Mouse (Mus musculus) heart, adult 8-10 months (tissue): ENCODE measurements around the gene Eapp. TPM values are rescaled to one million over a fixed set of nuclear protein-coding genes. Genes with fewer than 3 reads are reported as not detected.
"Not testable (repeated sequence)": the region's sequence is repeated elsewhere in the genome, so short reads cannot be mapped to it uniquely, and the experiment has no call there.

Source experiments
- DNase-seq: peaks from one replicate; pipeline ENCODE4 v3.0.0; 2022; ENCODE audit warnings: low spot score
- total RNA-seq, 4 experiments: library from RNA; stranded (reverse); gene quantifications; 2 replicates each; pipeline ENCODE4 v1.2.4; 2022

The Eapp gene
- total RNA-seq, 4 experiments from 2014 or later = 21.0 to 23.1 (median 21.7) TPM

DNA sequence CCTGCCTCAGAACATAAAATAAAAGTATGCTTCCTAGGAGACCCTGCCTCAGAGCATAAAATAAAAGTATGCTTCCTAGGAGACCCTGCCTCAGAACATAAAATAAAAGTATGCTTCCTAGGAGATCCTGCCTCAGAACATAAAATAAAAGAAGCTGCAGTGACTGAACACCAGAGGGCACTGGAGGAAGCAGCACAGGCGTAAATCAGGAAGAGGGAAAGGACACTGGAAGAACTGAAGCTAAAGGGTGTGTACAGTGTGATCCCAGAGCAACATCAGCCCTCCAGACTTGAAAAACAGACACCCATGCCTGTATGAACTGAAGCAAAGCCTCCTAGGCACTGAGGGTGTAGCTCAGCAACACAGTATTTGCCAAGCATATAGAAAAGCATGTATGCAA is 12.5 kb downstream of the Eapp start:
- no peak for DNase-seq

DNA sequence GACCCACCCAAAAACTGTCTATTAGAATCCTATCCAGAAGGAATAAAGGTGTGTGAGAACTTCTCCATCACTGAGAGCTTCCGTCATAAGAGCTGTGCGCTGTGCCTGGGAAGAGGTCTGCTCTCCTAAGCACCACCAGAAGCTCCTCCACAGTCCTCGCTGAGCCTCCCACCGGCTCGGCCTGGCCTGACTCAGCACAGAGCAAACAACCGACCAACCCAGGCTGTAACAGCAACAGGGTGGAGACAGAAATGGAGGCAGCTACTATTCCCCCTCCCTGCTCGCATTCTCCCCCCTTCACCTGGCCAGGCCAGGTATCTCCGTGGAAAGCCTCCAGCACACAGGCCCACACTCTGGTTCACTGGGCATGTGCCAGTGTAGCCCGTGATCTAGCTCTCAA is 19.0 kb downstream of the Eapp start:
- no peak for DNase-seq

- no peak for DNase-seq
Observed at GRCm38 (mm10) chr12:54675396-54675795, 20.3 kb downstream of the Eapp start.

DNA sequence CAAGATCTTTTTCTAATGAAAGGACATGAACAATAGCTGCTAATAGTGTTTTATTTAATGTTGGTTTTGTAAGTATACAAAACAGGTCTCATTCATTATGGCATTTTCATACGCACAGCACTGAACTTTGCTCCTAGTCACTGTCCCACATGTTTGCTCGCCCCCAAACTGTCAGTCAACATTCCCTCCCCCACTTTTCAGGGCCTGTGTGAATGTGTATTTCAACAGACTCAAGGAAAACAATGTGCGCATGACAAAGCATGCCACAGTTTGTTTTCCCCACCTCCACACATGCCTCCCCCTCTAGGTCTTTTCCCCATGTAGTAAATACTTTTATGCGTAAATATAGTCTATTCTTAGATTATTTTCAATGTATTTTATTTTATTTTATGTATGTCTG is 24.4 kb downstream of the Eapp start:
- DNase-seq = no peak

- DNase-seq = no peak
Observed at GRCm38 (mm10) chr12:54668141-54668540, 27.6 kb downstream of the Eapp start.

GRCm38 (mm10) chr12:54665526-54665925 is 30.2 kb downstream of the Eapp start:
- no peak for DNase-seq

DNA sequence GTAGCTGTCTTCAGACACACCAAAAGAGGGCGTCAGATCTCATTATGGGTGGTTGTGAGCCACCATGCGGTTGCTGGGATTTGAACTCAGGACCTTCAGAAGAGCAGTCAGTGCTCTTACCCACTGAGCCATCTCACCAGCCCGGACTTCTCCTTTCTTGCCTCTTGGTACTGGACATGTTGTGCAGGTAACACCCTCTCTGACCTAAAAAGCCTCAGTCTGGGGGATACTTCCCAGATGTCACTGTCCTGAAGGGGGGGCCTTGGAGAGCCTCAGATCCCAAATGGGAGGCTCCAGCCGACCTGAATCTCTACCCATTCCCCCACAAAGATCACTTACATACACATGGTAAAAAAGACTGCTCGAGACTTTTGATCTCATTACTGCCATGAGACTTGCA is 34.2 kb downstream of the Eapp start:
- DNase-seq = not testable (repeated sequence)

- DNase-seq = no peak
Observed at GRCm38 (mm10) chr12:54659901-54660300, 35.8 kb downstream of the Eapp start.

DNA sequence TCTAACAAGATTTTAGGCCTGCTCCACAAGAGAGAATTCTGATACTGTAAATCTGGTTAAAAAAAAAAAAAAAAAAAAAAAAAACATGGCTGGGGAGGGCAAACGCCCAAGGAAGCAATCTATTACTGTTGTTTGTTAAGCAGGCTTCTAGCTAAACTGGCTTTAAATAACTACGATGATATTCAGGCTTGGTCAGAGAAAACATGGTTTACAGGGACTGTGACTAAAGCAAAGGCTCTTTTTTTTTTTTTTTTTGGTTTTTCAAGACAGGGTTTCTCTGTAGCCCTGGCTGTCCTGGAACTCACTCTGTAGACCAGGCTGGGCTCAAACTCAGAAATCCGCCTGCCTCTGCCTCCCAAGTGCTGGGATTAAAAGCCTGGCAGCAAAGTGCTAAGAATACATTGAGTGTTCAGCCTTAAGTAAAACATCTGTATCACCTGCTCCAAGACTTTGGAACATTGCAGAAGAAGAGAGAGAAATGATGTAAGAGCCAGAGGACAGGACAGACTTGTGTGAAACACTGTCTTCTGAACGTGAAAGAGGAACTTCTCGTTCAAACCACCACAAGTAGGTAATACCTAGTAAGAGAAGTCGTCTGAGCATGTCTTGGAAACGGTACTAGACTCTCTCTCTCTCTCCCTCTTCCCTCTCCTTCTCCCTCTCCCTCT is 37.1 kb downstream of the Eapp start:
- no peak for DNase-seq

GRCm38 (mm10) chr12:54657951-54658350 is 37.7 kb downstream of the Eapp start:
- no peak for DNase-seq

- DNase-seq = no peak
Observed at GRCm38 (mm10) chr12:54657226-54657625, 38.5 kb downstream of the Eapp start.

GRCm38 (mm10) chr12:54656396-54657171 is 39.1 kb downstream of the Eapp start, which contains the start of gene Sptssa:
Gene Sptssa (minus strand): TSS chr12:54656573.
- DNase-seq = peak; percentile 95

- DNase-seq = no peak
Observed at GRCm38 (mm10) chr12:54656039-54656395, 39.7 kb downstream of the Eapp start.

DNA sequence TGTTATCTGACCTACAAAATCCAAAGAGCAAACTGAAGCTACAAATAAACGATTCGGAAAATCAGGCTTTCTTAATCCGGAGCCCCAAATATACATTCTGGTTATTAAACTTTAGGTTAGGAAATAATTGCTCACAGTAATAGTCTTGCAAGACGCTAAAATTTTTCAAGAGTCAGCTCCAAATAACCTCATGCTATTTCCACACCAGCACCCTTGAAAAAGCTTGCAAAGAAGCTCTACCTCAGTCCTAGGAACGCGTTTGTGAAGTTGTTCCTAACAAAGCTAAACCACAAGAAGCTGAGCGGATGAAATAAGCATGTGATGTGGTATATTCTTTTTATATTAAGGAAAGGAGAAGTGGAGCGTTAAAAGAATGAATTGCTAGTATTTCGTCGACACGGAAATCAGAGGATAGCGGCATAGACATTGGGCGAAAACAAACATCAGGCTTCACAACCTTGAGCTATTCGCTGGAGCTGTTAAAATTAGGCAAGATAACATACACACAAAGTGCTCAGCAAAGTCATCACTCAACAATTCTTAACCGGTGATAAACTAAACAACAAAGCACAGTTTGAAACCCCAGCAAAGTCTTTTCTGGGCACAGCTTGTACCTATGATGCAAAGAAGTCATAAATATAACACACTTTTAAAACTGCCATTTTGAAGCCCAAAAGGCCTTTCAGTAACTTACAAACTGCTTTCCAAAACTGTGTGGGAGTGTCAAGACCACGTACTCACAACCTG is 40.2 kb downstream of the Eapp start:
- no peak for DNase-seq

- DNase-seq = no peak
Observed at GRCm38 (mm10) chr12:54654741-54655140, 41.0 kb downstream of the Eapp start.

- no peak for DNase-seq
Observed at GRCm38 (mm10) chr12:54654141-54654540, 41.6 kb downstream of the Eapp start.

DNA sequence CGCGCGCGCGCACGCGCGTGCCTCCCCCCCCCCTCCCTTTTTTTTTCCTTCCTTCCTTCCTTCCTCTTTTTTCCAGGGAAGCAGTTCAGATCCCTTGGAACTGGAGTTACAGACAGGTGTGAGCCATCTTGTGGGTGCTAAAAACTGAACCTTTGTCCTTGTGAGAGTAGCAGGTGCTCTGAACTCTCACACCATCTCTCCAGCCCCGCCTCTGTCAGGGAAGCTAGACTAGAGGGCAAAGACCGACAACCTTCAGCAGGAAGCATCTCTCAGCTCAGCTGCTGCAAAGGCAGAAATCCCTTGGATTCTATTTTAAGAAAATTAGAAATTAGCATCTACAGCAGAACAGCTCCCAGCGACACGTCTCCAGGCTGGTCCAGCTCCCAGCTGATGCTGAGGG is 43.4 kb downstream of the Eapp start:
- no peak for DNase-seq

DNA sequence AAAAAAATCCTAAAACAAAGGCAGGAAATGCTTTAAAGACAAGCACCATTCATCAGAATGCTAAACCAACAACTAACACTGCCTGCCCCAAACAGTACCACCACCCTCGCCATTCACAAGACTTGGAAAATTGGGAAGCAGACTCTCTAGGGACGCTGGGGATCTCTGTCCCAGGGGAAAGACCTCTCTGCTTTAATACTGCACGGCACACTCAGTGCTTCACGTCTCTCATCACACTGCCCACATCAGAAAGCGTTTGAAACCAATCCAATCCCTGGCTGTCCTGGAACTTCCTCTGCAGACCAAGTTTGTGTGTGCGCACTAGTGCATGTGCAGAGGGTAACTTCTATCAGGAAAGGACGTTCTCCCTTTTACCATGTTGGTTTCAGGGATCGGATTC is 43.9 kb downstream of the Eapp start:
- peak; percentile 19 for DNase-seq

DNA sequence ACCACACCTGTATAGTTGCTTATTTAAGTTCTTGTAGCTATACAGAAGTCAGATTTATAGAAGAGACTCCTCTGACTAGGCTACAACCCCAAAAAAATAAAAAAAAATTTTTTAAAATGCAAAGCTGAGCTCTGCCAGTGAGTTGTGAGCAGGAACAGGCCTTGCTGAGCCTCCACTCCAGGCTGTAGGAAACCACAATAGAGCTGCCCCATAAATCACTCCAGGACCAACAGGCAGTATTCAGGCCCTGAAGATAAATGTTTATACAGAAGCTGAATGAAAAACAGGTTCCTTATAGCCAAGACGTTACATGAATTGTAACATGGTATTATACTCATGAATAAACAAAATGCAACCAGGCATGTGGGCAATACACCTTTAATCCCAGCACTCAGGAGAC is 44.5 kb downstream of the Eapp start:
- DNase-seq = no peak

DNA sequence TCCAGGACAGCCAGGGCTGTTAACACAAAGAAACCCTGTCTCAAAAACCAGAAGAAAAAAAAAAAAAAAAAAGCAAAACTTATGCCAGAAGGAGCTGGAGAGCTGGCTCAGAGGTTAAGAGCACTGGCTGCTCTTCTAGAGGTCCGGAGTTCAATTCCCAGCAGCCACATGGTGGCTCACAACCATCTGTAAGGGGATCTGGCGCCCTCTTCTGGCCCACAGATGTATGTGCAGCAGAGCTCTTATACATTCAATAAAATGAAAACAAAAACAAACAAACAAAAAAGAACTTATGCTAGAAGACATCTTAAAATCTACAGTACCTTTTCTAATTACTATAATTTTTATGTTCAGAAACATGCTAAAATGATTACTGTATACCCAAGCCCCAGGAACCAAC is 50.8 kb downstream of the Eapp start:
- DNase-seq = no peak

DNA sequence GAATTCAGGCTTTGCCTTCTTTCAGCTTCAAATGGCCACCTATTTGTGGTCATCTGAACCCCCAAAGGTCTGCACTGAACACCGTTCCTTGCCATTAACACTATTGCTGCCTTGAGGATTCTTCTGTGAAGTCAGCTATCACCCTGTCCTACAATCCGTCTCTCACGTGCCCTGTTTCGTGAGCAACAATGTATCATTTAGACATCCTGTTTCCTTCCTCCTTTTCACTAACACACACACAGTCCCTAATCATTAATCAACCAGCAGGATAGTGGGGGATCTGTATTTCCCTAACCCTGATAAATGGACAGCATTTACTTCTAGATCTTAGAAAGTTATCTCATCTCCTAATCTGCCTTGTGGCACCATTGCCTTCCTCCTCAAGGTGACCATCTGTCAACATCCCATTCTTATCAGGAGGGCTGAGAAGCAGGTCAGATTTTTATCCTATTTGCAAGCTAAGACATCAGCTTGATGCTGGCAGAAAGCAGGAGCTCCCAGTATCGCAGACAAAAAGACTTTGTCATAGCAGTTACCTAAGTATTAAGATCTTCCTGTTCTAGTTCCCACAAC is 52.3 kb downstream of the Eapp start:
- DNase-seq = no peak

GRCm38 (mm10) chr12:54641374-54641773 is 54.3 kb downstream of the Eapp start:
- DNase-seq = no peak
